Mouse (Mus musculus): ENCODE data around the gene Klhl29. TPM values are rescaled to one million over a fixed set of nuclear protein-coding genes. Genes with fewer than 3 reads are reported as not detected.

Klhl29 gene
- polyA plus RNA-seq, 1 experiment = 3.0 TPM

DNA sequence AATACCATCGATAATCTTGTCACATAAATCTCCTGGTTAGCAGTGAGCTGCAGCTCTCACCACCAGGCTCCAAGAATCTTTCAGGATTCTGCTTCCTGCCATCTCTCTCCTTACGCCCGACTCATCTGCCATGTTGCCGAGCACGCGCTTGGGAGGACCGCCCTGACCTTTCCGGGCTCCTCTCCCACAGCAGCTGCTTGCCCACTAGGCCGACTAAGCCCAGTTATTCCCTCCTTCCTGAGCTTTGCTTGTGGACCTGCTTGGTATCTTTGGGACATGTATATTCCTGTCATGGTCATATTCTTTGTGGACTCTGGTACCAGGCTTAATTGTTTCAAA lies 183.1 kb downstream of the Klhl29 start:
- no peaks in the 10 kb centered on the region for H3K36me3 ChIP-seq (ENCODE audit: control insufficient read depth, insufficient read depth, low read length)
- H3K4me1 ChIP-seq (ENCODE audit: control insufficient read depth, insufficient read depth, insufficient read length, low read length) = peaks cover 8% of the 10 kb centered on the region
- TF ChIP-seq CTCF (IDR thresholded peaks at IDR 0.05; ENCODE audit: extremely low read depth, insufficient read length, insufficient replicate concordance, low read depth, low read length) (no peak), POLR2A (IDR thresholded peaks at IDR 0.05; ENCODE audit: low read depth, low read length) (no peak)
- no peak overlapping the region for H3K27ac ChIP-seq (ENCODE audit: insufficient read depth, low read depth, low read length)
- WGBS = 77% methylated on average over 9 of the region's 9 CpGs
- no peaks in the 10 kb centered on the region for H3K27me3 ChIP-seq (ENCODE audit: control insufficient read depth, insufficient read depth, low read length)
- H3K4me3 ChIP-seq (ENCODE audit: low read depth, low read length) = no peak overlapping the region

DNA sequence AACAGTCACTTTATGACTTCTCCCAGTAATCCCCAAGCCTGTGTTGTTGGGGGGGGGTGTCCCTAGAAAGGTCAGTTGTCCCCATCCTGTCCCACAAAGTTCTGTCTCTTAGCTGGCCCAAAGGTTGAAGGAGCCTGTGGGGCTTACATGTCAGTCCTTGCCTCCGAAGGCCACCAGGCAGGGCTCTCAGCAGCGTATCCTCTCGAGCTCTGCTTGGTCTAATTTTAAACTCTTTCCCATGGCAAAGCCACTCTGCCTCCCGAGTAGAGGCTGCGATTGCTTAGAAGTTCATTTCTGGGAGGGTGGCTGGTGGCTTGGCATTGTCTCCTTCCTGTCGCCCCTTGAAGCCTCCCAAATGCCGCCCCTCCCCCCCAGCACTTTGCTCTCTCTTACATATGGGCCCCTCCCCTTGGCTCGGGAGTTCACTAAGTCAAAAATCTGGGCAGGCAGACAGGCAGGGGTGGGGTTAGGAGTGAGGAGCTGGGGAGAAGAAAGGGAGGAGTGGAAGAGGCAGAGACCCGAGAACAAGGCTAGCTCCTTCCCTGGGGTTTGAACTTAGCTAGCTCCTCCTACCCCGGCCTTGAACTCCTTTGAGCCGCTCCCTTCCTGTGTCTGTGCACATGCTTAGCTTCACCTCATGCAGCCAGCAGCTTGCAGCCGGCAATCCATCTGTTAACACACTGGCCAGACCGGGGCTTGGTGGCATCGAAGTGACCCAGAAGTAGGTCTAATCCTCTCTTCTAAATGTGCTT lies 183.7 kb downstream of the Klhl29 start:
- Histone ChIP-seq H3K36me3 (ENCODE audit: control insufficient read depth, insufficient read depth, low read length) (no peaks in the 10 kb centered on the region), H3K27me3 (ENCODE audit: control insufficient read depth, insufficient read depth, low read length) (no peaks in the 10 kb centered on the region), H3K4me1 (ENCODE audit: control insufficient read depth, insufficient read depth, insufficient read length, low read length) (peaks cover 8% of the 10 kb centered on the region), H3K27ac (ENCODE audit: insufficient read depth, low read depth, low read length) (no peak overlapping the region), H3K4me3 (ENCODE audit: low read depth, low read length) (no peak overlapping the region)
- TF ChIP-seq CTCF (IDR thresholded peaks at IDR 0.05; ENCODE audit: extremely low read depth, insufficient read length, insufficient replicate concordance, low read depth, low read length) (no peak), POLR2A (IDR thresholded peaks at IDR 0.05; ENCODE audit: low read depth, low read length) (no peak)
- WGBS = 26% methylated on average over 14 of the region's 14 CpGs

- WGBS = 81% methylated on average over 4 of the region's 4 CpGs
- no peak overlapping the region for H3K4me3 ChIP-seq (ENCODE audit: low read depth, low read length)
- H3K27ac ChIP-seq (ENCODE audit: insufficient read depth, low read depth, low read length) = no peak overlapping the region
- H3K36me3 ChIP-seq (ENCODE audit: control insufficient read depth, insufficient read depth, low read length) = no peaks in the 10 kb centered on the region
- no peaks in the 10 kb centered on the region for H3K27me3 ChIP-seq (ENCODE audit: control insufficient read depth, insufficient read depth, low read length)
- TF ChIP-seq CTCF (IDR thresholded peaks at IDR 0.05; ENCODE audit: extremely low read depth, insufficient read length, insufficient replicate concordance, low read depth, low read length) (no peak), POLR2A (IDR thresholded peaks at IDR 0.05; ENCODE audit: low read depth, low read length) (no peak)
- peaks cover 8% of the 10 kb centered on the region for H3K4me1 ChIP-seq (ENCODE audit: control insufficient read depth, insufficient read depth, insufficient read length, low read length)
Observed at GRCm38 (mm10) chr12:5191206-5191605, 184.3 kb downstream of the Klhl29 start.

GRCm38 (mm10) chr12:5189446-5190150 lies 185.9 kb downstream of the Klhl29 start:
- H3K4me3 ChIP-seq (ENCODE audit: low read depth, low read length) = no peak overlapping the region
- WGBS = 67% methylated on average over 15 of the region's 15 CpGs
- H3K36me3 ChIP-seq (ENCODE audit: control insufficient read depth, insufficient read depth, low read length) = no peaks in the 10 kb centered on the region
- no peak overlapping the region for H3K27ac ChIP-seq (ENCODE audit: insufficient read depth, low read depth, low read length)
- H3K4me1 ChIP-seq (ENCODE audit: control insufficient read depth, insufficient read depth, insufficient read length, low read length) = peaks cover 8% of the 10 kb centered on the region
- TF ChIP-seq POLR2A (IDR thresholded peaks at IDR 0.05; ENCODE audit: low read depth, low read length) (no peak), CTCF (IDR thresholded peaks at IDR 0.05; ENCODE audit: extremely low read depth, insufficient read length, insufficient replicate concordance, low read depth, low read length) (no peak)
- no peaks in the 10 kb centered on the region for H3K27me3 ChIP-seq (ENCODE audit: control insufficient read depth, insufficient read depth, low read length)

- TF ChIP-seq POLR2A (IDR thresholded peaks at IDR 0.05; ENCODE audit: low read depth, low read length) = no peak
- TF ChIP-seq CTCF (IDR thresholded peaks at IDR 0.05; ENCODE audit: extremely low read depth, insufficient read length, insufficient replicate concordance, low read depth, low read length) = no peak
- no peaks in the 10 kb centered on the region for H3K27me3 ChIP-seq (ENCODE audit: control insufficient read depth, insufficient read depth, low read length)
- H3K27ac ChIP-seq (ENCODE audit: insufficient read depth, low read depth, low read length) = no peak overlapping the region
- WGBS = 62% methylated on average over 7 of the region's 7 CpGs
- H3K4me3 ChIP-seq (ENCODE audit: low read depth, low read length) = no peak overlapping the region
- no peaks in the 10 kb centered on the region for H3K36me3 ChIP-seq (ENCODE audit: control insufficient read depth, insufficient read depth, low read length)
- peaks cover 8% of the 10 kb centered on the region for H3K4me1 ChIP-seq (ENCODE audit: control insufficient read depth, insufficient read depth, insufficient read length, low read length)
Observed at GRCm38 (mm10) chr12:5188899-5189298, 186.6 kb downstream of the Klhl29 start.

DNA sequence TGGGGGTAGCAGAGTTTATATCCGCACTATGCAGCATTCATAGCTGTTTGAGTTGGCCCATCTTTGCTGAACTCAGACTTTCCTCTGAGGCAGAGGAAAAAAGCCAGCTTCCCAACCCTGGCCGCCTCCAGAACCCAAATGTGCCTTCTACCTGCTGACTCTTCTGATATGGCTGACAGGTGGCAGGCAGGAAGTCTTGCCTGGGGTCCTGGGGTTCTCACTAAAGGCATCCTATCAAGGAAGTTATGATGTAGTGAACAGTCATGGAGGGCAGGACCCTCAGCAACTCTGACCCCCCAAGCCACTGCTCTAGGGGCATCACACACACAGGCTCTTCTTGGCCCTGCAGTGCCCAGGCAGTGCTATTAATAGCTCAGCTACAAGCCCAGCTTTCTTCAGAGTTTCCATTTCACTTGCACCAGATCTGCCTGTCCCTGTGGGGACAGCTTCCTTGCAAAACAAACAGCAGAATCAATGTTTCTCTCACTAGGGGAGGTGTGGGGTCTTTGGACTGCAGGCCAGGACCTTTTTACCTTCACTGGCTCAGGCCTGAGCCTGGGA lies 187.6 kb downstream of the Klhl29 start:
- TF ChIP-seq CTCF (IDR thresholded peaks at IDR 0.05; ENCODE audit: extremely low read depth, insufficient read length, insufficient replicate concordance, low read depth, low read length) (no peak), POLR2A (IDR thresholded peaks at IDR 0.05; ENCODE audit: low read depth, low read length) (no peak)
- 91% methylated on average over 2 of the region's 2 CpGs for WGBS
- H3K27ac ChIP-seq (ENCODE audit: insufficient read depth, low read depth, low read length) = no peak overlapping the region

GRCm38 (mm10) chr12:5186645-5187044 lies 188.8 kb downstream of the Klhl29 start:
- 80% methylated on average over 1 of the region's 1 CpGs for WGBS
- TF ChIP-seq POLR2A (IDR thresholded peaks at IDR 0.05; ENCODE audit: low read depth, low read length) (no peak), CTCF (IDR thresholded peaks at IDR 0.05; ENCODE audit: extremely low read depth, insufficient read length, insufficient replicate concordance, low read depth, low read length) (no peak)
- Histone ChIP-seq H3K4me3 (ENCODE audit: low read depth, low read length) (no peak overlapping the region), H3K27ac (ENCODE audit: insufficient read depth, low read depth, low read length) (no peak overlapping the region), H3K4me1 (ENCODE audit: control insufficient read depth, insufficient read depth, insufficient read length, low read length) (peaks cover under 1% of the 10 kb centered on the region; the same call in 1 of the 2 replicates), H3K27me3 (ENCODE audit: control insufficient read depth, insufficient read depth, low read length) (no peaks in the 10 kb centered on the region), H3K36me3 (ENCODE audit: control insufficient read depth, insufficient read depth, low read length) (no peaks in the 10 kb centered on the region)

More for the DNA sequence above, 187.6 kb downstream of the Klhl29 start:
- Histone ChIP-seq H3K36me3 (ENCODE audit: control insufficient read depth, insufficient read depth, low read length) (no peaks in the 10 kb centered on the region), H3K4me1 (ENCODE audit: control insufficient read depth, insufficient read depth, insufficient read length, low read length) (peaks cover 8% of the 10 kb centered on the region), H3K4me3 (ENCODE audit: low read depth, low read length) (no peak overlapping the region), H3K27me3 (ENCODE audit: control insufficient read depth, insufficient read depth, low read length) (no peaks in the 10 kb centered on the region)
